Mouse (Mus musculus): ENCODE results near the gene Hs1bp3.

The Hs1bp3 gene

DNA sequence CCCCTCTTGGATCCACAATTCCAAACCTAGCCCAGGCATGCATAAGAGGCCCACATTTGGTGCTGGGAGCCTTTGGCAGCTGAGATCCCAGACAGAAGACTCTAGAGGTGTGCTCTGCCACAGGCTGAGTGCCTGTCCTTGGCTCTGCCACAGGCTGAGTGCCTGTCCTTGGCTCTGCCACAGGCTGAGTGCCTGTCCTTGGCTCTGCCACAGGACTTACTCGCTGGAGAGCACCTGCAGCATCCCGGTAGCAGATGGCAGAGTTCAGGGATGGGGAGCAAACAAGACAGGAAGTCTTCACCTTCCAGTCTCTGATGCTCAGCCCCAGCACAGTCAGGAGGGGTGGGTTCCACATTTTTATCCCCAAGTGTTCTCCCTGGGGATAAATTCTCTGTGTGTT, 8.0 kb upstream of the Hs1bp3 start:
- no peak for DNase-seq

DNA sequence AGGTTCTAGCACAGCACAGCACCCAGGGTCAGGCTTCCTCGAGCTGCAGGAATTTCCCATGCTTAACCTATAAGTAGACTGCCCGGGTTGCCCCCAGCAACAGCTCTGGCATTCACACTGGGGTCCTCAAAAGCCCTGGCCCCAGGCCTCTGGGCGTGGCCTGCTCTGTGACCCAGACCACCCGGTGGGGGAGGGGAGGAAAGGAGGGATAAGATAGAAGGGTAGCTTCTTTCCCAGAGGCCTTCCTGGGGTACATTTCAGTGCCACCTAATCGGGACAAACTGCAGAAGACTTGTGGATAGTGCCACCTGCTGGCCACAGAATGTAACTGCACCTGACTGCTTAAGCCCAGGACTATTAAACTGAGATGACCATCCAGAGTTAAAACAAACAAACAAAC, 6.8 kb upstream of the Hs1bp3 start:
- peak; percentile 49 for DNase-seq

DNA sequence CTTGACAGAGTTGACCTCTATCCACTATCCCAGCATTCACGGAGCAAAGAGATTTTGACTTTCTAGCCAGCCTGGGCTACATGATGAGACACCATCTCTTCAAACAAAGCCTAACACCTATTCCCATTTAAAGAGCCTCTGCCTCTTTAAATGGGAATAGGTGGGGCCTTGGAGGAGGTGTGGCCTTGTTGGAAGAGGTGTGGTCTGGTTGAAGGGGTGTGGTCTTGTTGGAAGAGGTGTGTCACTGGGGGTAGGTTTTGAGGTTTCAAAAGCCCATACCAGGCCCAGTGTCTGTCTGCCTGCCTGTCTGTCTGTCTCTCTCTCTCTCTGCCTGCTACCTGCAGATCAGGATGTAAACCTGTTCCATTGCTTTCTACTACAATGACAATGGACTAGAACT, 6.3 kb upstream of the Hs1bp3 start:
- no peak for DNase-seq

DNA sequence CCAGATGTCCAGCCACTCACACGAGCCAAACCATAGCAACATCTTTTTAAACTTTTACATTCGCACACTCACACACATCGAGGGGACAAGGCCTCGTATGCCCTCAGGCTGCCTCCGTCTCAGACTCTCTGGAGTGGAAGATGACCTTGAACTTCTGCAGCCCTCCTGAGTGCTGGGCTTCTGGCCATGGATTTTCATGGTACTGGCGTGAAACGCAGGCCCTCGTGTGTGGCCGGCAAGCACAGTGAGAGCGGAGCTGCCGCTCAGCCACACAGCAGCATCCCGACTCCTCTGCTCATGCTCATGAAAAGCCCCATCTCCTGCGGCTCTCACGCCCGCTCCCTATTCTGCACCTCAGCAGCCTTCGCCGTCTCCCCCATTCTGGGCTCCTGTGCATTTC, 2.2 kb upstream of the Hs1bp3 start:
- no peak for DNase-seq

DNA sequence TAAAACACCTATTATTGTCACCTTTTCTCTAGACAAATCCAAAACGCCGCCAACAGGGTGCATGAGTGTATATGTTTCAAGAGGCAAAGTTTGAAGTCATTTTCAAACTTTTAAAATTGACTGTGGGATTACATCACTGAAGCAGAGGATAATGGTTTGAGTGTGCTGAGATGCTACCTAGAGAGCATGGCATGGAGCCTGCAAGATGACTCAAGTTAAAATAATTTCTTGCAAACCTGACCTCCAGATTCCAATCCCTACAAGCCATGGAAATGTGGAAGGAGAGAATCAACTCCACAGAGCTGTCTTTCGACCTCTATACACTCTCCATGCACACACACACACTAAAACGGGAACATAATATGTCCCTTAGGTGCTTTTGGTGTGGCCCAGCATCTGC, 966 bp upstream of the Hs1bp3 start:
- DNase-seq: no peak

DNA sequence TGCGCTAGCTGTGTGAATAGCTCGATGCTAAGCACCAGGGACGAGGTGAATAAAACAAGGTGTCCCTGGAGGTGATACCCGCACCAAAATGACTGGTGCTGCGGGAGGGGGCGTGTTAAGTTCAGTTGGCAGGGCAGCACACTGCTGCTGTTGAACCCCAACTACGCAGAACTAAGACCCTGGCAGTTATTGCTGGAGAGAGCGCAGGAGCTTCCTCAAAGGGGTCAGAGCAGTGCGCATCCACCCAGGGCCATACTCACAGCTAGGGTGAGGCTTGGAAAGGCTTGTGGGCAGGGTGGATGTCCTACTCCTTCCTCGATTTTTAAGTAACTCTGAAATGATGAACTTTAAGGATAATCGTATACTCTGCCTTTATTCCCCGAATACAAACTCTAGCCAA, 541 bp downstream of the Hs1bp3 start:
- DNase-seq: no peak

DNA sequence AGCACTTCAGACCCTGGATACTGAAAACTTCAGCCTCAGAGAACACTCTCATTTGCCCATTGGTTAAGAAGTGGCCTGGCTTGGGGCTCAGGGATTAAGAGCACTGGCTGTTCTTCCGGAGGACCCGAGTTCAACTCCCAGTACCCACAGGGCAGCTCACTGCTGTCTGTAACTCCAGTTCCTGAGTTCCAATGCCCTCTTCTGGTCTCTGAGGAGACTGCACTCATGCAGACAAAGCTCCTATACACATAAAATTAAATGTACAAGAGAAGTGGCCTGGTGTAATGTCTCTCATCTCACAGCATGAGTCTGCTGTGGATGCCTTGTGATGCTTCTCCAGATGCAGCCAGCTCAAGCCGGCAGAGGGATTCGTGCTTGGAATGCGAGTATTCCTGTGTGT, 3.3 kb downstream of the Hs1bp3 start:
- peak; percentile 18 for DNase-seq

DNA sequence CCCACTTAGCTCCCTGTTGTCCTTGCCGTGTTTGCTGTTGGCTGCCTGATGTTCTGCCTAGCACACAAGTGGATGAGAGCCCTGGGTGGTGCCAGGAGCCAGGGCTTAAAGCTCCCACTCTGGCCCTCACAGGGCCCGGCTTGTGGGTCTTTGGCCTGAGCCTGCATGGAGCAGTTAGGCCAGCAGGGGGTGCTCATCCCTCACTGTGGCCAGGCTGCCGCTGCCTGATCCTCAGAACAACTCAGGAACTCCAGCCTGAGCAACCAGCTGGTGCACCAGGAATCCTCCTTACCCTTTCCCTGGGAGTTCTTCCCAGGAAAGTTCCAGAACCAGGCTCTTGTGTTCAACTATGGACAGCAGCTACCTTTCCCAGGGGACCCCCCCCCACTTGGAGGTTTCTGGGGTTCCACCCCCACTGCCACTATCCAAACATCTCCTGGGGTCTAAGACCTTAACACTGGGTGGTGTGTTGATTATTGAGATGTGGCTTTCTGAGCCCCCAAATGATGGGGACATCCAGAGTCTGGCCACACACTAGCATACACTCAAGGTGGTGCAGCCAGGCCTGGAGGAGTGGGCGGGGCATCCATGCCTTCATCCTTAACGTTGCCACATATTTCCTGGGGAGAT, 7.0 kb downstream of the Hs1bp3 start:
- DNase-seq: peak; percentile 66

DNA sequence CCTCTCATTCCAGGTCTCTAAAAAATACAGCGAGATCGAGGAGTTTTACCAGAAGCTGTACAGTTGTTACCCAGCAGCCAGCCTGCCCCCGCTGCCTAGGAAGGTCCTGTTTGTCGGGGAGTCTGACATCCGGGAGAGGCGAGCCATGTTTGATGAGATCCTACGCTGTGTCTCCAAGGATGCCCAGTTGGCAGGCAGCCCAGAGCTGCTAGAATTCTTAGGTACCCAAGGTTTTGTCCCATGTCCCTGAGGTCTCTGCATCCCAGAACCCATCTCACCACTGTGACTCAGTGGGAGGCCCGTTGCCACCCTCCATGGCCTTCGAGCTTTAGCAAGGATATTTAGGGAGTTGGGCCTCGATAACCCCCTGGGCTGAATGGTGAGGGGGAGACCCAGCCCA, 8.3 kb downstream of the Hs1bp3 start:
- DNase-seq: no peak

DNA sequence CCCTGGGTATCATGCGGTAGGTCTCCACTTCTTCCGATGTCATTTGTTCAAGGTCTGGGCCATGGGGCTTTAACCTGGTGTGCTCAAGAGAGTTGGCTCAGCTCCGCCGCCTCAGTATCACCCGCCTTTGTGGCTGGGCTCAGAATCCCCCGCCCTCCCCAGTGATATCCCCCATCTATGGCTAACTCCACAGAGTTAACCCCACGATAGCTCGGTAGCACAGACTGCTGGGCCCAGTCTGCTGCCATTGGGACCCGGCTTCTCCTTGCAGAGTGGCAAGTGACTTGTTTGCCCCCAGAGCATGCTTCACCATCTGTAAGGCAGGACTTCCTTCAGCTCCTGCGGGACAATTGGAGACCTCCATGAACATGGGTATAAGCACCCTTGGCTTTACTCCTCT, 10.9 kb downstream of the Hs1bp3 start:
- no peak for DNase-seq

DNA sequence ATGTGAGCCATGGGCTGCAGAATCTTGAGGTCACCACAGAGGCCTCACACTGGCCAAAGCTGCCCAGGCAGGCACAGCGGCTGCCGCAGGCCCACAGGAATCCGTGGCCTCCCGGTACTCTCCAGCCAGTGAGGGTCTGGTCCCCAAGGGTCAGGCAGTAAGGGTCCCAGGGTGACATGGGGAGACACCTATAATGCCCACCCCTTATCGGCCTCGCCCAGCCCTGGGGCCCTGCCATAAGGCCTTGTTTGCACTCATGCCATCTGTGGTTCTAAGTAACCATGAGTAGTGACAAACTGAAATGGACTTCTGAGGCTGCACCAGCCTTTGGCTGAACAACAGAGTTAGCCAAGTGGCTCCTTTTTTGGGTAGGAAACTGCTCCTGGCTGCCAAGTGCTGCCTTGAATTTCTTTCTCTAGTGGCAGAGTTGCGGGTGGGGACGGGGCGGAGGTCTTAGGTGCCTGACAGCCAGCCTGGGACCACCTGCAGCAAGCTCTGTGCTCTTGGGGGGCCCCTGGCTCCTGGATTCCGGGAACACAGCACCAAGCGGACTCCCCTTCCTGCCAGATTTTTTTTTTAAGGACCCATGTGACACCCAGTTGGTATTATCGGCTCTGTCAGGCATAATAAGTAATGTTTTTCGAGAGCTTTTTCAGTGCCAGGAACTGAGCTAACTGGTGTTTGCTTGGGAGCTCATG, 12.2 kb downstream of the Hs1bp3 start:
- no peak for DNase-seq

DNA sequence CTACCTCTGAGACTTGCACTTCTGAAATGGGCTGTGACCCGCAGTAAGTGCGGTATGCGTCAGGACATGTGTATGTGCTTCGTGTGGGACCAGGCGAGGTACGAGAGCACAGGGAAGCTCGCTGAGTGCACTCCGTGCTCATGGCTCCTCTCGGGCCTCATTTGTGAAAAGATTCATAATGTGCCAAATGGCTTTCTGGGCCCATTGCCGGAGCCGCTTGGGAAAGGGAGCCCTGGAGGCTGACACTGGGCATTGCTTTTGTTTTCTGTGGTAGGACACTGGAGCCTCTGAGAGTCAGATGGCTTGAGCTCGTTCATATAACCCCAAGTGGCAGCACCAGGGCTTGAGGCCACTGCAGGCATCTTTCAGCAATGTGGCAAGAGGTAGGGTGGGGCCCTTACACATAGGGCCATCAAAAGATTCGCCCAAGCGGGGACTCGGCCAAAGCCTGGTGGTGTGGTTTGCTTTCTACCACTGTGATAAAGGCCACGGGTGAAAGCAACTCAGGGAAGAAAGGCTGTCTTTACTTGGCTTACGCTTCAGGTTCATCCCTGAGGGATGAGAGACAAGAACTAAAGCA, 12.8 kb downstream of the Hs1bp3 start:
- DNase-seq: no peak

DNA sequence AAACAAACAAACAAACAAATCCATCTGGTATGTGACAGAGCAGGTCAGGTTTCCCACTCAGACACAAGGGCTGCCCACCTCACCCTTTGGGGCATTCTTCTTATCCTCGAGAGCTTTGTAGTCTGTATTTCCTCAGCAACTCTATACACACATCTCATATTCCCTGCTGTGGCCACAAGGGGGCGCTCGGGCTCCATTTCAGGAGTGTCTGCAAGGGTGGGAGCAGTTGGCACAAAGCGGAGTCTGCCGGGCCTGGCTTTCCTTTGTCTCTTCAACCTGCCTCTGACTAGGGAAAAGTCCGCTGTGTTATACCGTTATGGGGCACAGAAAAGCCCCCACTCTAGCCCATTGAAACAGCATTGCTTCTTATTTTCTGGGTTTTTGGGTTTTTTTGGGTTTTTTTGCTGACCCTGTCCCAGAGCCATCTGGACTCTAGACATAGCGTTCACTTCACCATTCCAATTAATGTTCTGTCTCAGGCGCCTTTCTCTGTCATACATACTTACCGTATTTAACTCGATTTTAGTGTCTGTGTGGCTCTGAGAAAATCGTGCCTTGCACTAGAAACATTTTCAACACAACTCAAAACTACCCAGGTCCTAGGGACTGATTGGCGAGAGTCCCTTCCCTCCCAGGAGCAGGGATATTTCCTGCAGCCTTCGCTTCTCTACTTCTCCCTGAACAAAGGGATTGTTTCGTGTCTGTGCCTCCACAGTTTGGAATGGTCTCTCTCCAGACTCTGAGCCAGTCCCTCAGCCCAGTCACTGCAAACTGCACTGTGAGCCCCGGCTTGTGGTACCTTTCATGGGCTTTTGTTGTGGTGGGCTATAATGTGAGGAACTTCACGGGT, 13.8 kb downstream of the Hs1bp3 start:
- DNase-seq: peak; percentile 88

DNA sequence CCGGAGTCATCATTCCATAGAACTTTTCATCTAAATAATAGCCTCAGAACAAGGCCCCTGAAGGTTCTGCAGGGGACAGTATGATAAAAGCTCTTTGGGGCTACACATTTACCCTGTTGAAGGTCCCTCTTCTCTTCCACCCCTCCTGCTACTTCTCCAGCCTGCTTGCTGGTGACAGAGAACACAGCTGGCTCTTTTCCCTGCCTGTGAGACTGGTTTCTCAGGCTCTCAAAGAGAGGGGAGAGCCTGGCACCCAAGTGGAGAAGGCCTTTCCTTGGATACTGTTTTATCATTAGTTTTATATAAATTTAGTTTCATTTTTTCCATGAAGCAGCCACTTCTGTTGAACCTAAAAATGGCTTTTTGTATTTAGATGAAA, 14.4 kb downstream of the Hs1bp3 start:
- DNase-seq: no peak

DNA sequence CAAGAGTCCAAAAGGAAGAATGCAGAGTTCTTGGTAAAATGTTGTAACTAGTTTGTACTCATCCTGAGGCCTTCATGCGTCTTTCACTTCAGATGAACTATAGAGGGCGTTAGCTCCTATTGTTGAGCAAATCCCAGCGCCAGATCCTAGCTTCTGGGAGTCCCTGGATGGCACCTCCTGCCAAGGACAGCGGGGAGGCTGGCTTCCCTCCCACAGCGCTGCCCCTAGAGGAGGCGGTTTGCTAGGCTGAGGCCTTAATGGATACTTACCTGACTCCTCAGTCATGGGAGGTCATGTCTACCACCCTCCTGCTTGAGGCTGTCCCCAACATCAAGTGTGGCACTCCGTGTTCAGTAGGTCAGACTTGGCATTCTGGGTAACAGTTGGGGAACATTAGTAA, 16.0 kb downstream of the Hs1bp3 start:
- no peak for DNase-seq

DNA sequence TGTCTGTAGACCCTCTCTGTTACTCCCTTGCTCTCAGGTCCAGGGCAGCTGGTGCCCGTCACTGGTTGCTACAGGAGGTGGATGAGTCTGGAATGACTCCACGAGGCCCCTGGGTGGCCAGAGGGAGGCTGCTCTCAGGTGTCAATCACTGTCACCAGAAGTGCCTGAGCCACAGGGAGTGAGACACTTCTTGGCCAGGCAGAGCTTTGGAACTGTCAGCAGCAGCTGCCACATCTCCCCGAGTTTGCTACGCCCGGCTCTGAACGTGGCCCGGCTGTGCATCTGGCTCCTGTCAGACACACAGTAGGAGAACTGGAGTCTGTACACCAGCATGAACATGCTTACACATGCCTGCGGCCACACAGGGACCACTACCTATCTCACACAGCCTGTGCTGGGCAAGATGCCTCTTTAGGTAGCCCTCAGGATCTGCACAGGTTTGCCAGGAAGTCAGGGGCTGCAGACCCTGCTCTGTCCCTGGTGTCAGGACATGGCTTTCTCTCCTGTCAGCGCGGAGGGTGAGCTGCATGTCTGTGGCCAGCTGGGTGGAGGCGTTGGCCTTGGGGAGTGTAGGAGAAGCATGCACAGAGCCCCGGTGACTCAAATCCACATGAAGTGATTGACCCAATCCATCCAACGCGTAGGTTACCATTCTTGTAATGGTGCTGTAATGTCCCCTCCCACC, 18.4 kb downstream of the Hs1bp3 start:
- DNase-seq: no peak

DNA sequence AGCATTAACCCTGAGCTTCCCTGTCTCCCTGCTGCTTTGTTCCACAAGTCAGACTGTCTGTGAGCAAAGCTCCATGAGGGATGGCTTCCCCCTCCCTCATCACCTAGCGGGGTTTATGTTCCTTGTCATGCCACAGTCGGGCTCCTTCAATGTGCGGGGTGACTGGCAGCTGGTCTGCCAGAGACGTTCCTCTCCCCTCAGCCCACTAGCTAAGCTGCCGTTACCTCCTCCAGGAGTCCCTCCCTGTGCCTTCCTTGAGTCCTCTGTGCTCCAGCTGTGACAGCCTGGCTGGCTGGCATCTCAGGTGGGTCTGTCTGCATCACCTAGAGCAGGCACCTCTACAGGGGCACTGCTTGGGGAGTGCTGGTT, 18.9 kb downstream of the Hs1bp3 start:
- DNase-seq: no peak

DNA sequence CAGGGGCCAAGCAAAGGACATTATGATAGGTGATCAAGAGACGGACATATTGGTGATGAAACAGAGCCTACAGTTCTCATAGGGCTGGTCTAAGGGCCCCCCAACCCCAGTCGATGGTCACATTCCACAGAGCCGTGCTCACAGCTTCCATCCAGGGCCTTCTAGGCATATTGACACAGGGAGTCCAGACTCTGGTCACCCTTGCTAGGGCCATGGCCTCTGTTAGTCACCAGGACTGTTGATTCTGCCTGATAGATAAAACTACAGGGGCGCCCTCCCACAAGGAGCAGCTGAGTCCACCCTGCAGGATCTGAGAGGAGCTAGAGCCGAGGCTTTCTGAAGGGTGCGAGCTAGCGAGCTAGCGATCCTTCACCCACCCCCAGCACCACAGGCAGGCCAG, 20.4 kb downstream of the Hs1bp3 start:
- no peak for DNase-seq

DNA sequence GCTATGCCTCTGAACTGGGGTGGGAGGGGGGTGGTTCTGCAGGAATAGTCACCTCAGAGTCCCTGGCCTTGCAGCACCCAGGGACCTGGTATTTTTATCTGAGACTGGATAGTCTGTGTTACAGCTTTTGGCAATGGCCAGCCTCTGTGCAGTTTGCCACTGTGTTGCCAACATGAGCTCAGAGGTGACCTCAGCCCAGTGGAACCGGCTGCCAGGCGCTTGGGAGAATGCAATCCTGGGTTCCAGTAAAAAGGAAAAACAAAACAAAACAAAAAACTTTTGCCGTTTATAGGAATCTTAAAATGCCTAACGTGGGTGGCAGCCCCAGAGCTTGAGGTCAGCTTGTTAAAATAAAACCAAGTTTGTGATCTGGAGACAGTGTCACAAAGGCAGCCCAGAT, 21.0 kb downstream of the Hs1bp3 start:
- DNase-seq: no peak

DNA sequence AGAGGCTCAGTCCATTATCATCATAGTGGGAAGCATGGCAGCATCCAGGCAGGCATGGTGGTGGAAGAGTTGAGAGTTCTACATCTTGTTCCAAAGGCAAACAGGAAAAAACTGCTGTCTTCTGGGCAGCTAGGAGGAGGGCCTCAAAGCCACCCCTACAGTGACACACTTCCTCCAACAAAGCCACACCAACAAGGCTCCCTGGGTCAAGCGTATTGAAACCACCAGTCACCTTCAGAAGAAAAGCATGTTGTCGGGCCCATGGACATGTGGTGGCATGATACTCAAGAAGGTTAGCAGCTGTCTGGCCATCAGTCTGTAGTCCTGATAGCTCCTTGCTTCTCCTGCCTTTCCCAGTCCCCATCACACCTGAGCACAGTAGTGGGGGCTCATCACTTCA, 22.3 kb downstream of the Hs1bp3 start:
- DNase-seq: no peak

DNA sequence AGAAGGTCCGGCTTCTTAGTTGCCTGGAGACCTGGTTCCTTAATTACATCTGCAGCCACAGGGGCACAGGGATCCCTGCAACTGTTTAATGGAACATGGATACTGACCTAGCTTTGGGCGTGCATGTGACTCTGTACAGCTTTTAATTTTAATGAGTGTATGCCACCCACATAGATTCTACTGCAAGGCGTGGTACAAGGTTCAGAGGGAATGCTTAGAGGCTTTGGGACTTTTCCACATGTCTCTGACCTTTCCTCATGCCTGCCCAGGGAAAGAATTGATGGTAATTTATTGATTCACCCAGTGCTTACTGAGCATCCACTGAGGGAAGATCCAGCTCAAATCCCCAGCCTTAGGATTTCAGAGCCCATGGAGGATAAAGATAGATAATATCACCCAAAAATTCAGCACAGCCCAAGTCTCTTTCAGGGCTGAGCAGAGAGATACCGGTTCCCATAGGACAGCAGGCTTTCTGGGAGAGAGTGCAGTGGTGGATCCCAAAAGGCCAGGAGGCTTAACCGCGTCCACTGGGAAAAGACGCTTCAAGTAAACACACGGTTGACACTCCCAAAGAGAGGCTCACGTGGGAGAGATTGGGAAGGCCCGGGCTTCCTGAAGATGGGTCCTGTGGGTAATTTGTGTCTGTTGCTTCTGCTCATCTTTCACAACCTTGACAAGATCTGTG, 23.5 kb downstream of the Hs1bp3 start:
- no peak for DNase-seq

DNA sequence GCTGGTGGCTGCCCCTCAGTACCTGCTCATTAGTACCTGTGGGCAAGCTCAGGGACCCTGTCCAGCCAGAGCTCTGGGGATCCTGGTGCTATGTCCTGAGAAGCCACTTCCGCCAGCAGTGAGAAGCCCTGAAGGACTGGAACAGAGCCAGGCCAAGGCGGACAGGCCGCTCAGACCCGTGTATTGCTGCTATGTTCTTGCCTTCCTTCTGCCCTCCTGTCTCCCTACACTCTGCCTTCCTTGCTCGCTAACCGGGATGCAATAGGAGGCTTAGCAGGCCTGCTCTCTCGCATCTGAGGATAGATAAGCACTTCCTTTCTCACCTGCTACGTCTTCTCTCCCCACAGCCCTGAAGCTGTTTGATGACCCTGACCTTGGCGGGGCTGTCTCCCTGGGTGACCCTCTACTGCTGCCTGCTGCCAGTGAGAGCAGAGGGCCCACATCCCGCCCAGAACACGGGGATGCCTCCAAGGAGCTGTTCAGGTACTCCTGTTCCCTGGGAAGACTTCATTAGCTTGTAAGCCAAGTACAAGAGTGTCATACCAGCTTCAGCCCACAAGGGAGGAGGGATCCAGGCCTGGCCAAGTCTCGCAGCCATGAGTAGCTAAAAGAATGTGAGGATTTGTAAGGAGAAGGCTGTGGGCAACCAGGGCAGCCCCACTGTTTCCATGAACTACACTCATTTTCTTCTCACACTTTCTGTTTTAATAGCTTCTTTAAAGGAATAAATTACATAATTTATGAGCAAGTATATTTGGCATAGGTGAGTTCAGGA, 24.2 kb downstream of the Hs1bp3 start:
- DNase-seq: no peak
